Mouse (Mus musculus): ENCODE measurements at regions not wholly inside any gene's neighbourhood (a gene's known extent, or its start where the extent isn't known, plus 50 kb on each side); places are given as distances from the start of the nearest gene placed in this dataset.

DNA sequence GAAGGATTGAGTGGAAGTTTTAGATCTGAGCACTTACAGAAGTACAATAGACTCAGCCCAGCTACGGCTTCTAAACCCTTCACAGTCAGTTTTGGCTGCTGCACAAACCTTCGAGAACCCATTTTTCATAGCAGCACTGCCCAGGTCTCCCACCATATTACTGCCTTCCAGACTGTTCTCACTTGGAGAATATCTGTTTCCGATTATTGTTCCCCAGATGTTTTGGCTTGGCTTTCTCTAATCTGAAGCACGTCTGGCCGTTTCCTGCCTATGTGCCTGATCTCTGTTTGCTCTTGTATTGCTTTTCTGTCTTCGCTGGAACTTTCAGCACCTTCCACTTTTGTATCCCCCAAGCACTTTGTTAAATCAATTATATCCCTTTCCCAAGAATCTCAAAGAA lies 368.0 kb downstream of the Mllt3 start:
- Histone ChIP-seq H3K36me3 (ENCODE audit: control insufficient read depth, insufficient read depth, low read length) (no peaks in the 10 kb centered on the region), H3K27me3 (ENCODE audit: control insufficient read depth, insufficient read depth, low read length) (no peaks in the 10 kb centered on the region), H3K9ac (ENCODE audit: low read depth, low read length) (no peak overlapping the region), H3K4me3 (no peak overlapping the region), H3K4me1 (ENCODE audit: control insufficient read depth, insufficient read depth, low read length) (peaks cover 3% of the 10 kb centered on the region), H3K79me2 (replicated peaks; ENCODE audit: control insufficient read depth, insufficient read depth, low read length) (no peaks in the 10 kb centered on the region), H3K27ac (no peak overlapping the region)
- TF ChIP-seq CTCF (IDR thresholded peaks at IDR 0.05) (no peak), EP300 (IDR thresholded peaks at IDR 0.05; ENCODE audit: insufficient read depth, low read depth, low read length) (no peak), POLR2A (IDR thresholded peaks at IDR 0.05; ENCODE audit: insufficient read depth, low read depth, low read length) (no peak)
- intact Hi-C loops (cut with DNase I): no loop called here
- 26% methylated on average over 6 of the region's 6 CpGs for WGBS
- no peak for DNase-seq

DNA sequence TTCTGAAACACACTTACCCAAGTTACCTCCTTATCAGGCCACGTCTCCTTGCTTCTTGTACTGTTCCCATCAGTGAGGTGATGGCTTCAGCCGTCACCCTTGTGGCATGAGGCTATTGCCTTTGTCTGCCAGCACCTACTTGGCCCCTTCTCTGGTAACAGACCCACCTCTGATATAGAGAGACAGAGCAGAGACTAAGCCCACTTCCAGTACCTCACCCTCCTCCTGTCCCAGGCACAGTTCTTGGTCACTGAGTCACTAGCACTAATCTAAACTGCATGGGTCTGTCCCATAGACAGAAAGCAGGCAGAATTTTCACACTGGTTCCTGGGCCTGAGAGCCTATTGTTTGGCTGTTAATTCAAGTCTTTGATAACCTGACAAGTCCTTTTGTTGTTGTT lies 370.3 kb downstream of the Mllt3 start:
- Histone ChIP-seq H3K27ac (no peak overlapping the region), H3K9ac (ENCODE audit: low read depth, low read length) (no peak overlapping the region), H3K27me3 (ENCODE audit: control insufficient read depth, insufficient read depth, low read length) (no peaks in the 10 kb centered on the region), H3K79me2 (replicated peaks; ENCODE audit: control insufficient read depth, insufficient read depth, low read length) (no peaks in the 10 kb centered on the region), H3K36me3 (ENCODE audit: control insufficient read depth, insufficient read depth, low read length) (no peaks in the 10 kb centered on the region), H3K4me1 (ENCODE audit: control insufficient read depth, insufficient read depth, low read length) (peaks cover 3% of the 10 kb centered on the region), H3K4me3 (no peak overlapping the region)
- intact Hi-C loops (cut with DNase I): no loop called here
- 87% methylated on average over 2 of the region's 2 CpGs for WGBS
- no peak for TF ChIP-seq EP300 (IDR thresholded peaks at IDR 0.05; ENCODE audit: insufficient read depth, low read depth, low read length)
- TF ChIP-seq POLR2A (IDR thresholded peaks at IDR 0.05; ENCODE audit: insufficient read depth, low read depth, low read length): no peak
- no peak for TF ChIP-seq CTCF (IDR thresholded peaks at IDR 0.05)
- no peak for DNase-seq

DNA sequence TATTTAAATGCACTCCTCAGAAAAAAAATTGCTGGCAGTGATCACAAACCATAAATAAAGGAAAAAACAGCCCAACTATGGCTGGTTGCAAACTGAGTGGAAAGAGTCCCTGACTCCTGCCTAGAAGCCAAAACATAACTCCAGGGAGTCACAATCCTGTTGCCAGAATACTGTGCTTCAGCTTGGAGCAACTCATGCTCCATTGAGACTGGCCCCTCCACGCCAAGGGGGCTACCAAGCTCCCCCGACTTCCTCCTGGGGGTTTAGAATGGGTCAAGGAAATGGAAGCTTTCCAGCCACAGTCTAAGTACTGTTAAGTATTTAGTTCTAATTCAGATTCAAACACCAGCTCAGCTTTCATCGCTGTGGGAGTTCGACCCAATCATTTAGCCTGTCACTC lies 374.8 kb downstream of the Mllt3 start:
- Histone ChIP-seq H3K27ac (no peak overlapping the region), H3K4me1 (ENCODE audit: control insufficient read depth, insufficient read depth, low read length) (no peaks in the 10 kb centered on the region; the same call in 1 of the 2 replicates), H3K79me2 (replicated peaks; ENCODE audit: control insufficient read depth, insufficient read depth, low read length) (no peaks in the 10 kb centered on the region), H3K4me3 (no peak overlapping the region), H3K9ac (ENCODE audit: low read depth, low read length) (no peak overlapping the region), H3K36me3 (ENCODE audit: control insufficient read depth, insufficient read depth, low read length) (no peaks in the 10 kb centered on the region), H3K27me3 (ENCODE audit: control insufficient read depth, insufficient read depth, low read length) (no peaks in the 10 kb centered on the region)
- TF ChIP-seq POLR2A (IDR thresholded peaks at IDR 0.05; ENCODE audit: insufficient read depth, low read depth, low read length) (no peak), EP300 (IDR thresholded peaks at IDR 0.05; ENCODE audit: insufficient read depth, low read depth, low read length) (no peak), CTCF (IDR thresholded peaks at IDR 0.05) (no peak)
- DNase-seq: no peak
- intact Hi-C loops (cut with DNase I): no loop called here
- WGBS: 51% methylated on average over 4 of the region's 4 CpGs

DNA sequence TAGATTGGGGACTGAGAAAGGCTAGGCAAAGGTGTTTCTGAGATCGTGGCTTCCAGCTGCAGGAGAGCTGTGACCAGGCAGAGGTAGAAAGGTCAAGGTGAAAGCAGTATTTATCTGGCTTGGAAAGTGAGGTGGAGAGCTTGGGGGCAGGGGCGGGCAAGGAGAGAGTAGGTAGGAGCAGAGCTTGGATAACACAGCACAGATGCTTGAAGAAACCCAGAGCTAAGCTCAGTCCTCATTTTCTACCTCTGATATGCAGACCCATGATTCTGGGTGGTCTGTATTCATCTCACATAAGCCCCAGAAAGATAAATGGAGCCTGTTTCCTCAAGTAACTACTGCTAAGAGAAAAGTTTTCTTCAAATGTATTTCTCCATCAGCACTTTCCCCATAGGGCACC lies 375.3 kb downstream of the Mllt3 start:
- no peak overlapping the region for H3K27ac ChIP-seq
- TF ChIP-seq CTCF (IDR thresholded peaks at IDR 0.05): no peak
- TF ChIP-seq POLR2A (IDR thresholded peaks at IDR 0.05; ENCODE audit: insufficient read depth, low read depth, low read length): no peak
- no peak for TF ChIP-seq EP300 (IDR thresholded peaks at IDR 0.05; ENCODE audit: insufficient read depth, low read depth, low read length)

DNA sequence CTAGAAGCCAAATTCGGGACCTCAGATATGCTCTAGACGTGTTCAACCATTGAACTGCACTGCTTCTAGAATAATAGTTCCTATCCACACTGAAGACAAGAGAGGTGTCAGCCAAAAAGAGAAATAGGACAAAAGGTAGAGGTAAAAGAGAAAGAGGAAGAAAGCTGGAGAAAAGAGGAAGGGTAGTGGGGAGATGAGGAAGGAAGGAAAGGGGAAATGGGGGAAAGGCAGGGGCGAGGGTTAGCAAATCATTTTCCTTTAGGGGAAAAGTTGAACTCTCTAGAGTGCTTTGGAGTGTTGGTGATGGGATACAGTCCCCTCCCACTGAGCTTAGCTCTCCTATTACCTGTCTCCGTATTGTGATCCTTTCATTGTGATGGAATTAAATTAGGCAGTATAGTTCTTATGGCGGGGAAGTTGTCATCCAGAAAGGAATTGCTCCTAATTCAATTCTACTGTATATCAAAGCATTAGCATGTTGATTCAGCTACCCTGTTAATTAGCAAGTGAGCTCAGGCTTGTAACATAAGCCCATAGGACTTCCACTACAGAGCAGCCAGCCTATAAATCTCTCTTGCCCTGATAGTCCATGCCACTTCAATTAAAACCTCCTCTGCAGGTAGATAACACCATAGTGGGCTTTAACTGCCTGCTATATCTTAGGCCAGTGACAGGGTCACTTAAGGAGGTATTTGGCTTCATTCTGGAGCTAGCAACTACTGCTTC lies 379.6 kb downstream of the Mllt3 start:
- DNase-seq: no peak
- H3K9ac ChIP-seq (ENCODE audit: low read depth, low read length): no peak overlapping the region
- no peaks in the 10 kb centered on the region; the same call in 1 of the 2 replicates for H3K4me1 ChIP-seq (ENCODE audit: control insufficient read depth, insufficient read depth, low read length)
- no peak overlapping the region for H3K4me3 ChIP-seq
- H3K27me3 ChIP-seq (ENCODE audit: control insufficient read depth, insufficient read depth, low read length): no peaks in the 10 kb centered on the region
- H3K27ac ChIP-seq: no peak overlapping the region
- TF ChIP-seq CTCF (IDR thresholded peaks at IDR 0.05): no peak
- TF ChIP-seq POLR2A (IDR thresholded peaks at IDR 0.05; ENCODE audit: insufficient read depth, low read depth, low read length): no peak
- no peak for TF ChIP-seq EP300 (IDR thresholded peaks at IDR 0.05; ENCODE audit: insufficient read depth, low read depth, low read length)
- no peaks in the 10 kb centered on the region for H3K36me3 ChIP-seq (ENCODE audit: control insufficient read depth, insufficient read depth, low read length)
- intact Hi-C loops (cut with DNase I): no loop called here
- no peaks in the 10 kb centered on the region for H3K79me2 ChIP-seq (replicated peaks; ENCODE audit: control insufficient read depth, insufficient read depth, low read length)
- WGBS: 84% methylated on average over 5 of the region's 5 CpGs

More for the DNA sequence above, 375.3 kb downstream of the Mllt3 start:
- Histone ChIP-seq H3K36me3 (ENCODE audit: control insufficient read depth, insufficient read depth, low read length) (no peaks in the 10 kb centered on the region), H3K27me3 (ENCODE audit: control insufficient read depth, insufficient read depth, low read length) (no peaks in the 10 kb centered on the region), H3K4me1 (ENCODE audit: control insufficient read depth, insufficient read depth, low read length) (no peaks in the 10 kb centered on the region; the same call in 1 of the 2 replicates), H3K4me3 (no peak overlapping the region), H3K9ac (ENCODE audit: low read depth, low read length) (no peak overlapping the region), H3K79me2 (replicated peaks; ENCODE audit: control insufficient read depth, insufficient read depth, low read length) (no peaks in the 10 kb centered on the region)
- no peak for DNase-seq
- 46% methylated on average over 2 of the region's 2 CpGs for WGBS
- intact Hi-C loops (cut with DNase I): no loop called here

DNA sequence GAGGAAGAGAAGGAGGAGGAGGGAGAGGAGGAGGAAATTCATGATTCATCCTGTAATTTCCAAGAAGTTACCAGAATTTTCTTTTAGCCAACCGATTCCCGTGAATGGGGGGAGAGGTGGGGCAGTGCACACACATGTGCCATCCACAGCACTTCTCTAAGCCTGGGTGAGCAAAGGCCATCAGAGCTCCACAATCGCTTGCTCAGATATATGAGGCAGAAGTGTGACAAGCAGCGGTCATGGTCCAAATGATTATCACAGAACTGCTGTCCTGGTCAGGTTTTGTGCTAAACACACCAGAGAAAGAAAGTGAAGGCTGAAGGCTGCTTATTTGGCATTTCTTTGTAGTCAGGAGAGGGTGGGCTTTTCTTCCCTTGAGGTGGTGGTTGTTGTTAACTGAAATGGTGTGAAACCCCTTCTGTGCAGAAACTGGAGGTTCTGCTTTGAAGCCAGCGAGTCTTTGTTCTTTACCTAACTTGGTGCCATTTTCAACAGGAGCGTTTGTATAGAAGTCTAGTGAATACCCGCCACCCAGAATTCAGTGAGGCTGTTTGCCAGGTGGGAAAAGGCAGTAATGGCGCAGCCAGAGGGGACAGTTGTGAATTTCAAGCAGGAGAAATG lies 380.7 kb downstream of the Mllt3 start:
- H3K27me3 ChIP-seq (ENCODE audit: control insufficient read depth, insufficient read depth, low read length): no peaks in the 10 kb centered on the region
- no peaks in the 10 kb centered on the region for H3K36me3 ChIP-seq (ENCODE audit: control insufficient read depth, insufficient read depth, low read length)
- WGBS: 74% methylated on average over 8 of the region's 8 CpGs
- peaks cover 2% of the 10 kb centered on the region for H3K4me1 ChIP-seq (ENCODE audit: control insufficient read depth, insufficient read depth, low read length)
- H3K79me2 ChIP-seq (replicated peaks; ENCODE audit: control insufficient read depth, insufficient read depth, low read length): no peaks in the 10 kb centered on the region
- no peak for TF ChIP-seq EP300 (IDR thresholded peaks at IDR 0.05; ENCODE audit: insufficient read depth, low read depth, low read length)
- no peak for TF ChIP-seq CTCF (IDR thresholded peaks at IDR 0.05)
- H3K4me3 ChIP-seq: no peak overlapping the region
- H3K27ac ChIP-seq: no peak overlapping the region
- intact Hi-C loops (cut with DNase I): no loop called here
- H3K9ac ChIP-seq (ENCODE audit: low read depth, low read length): no peak overlapping the region
- DNase-seq: no peak
